18 mouse cellular contexts compared by ENCODE assay signal in genomic region chr13:5433652-5434051, GRCm38 (mm10).
DNase-seq lines count a peak whose midpoint lies in the region; ATAC-seq and TF ChIP-seq lines count a peak whose summit lies in the region.
"Had no signal": no experiment of that assay in that cellular context is flagged by ENCODE, and none has a peak within 500 bp of the region (broad histone marks: within the 10 kb centered on the region; RNA-seq: fewer than 3 reads in every experiment).

No protein-coding gene starts in this region.

- 0 out of 2 replicates have a peak, but pooled peaks cover 3% of the 10 kb centered on the region for H3K9me3 ChIP-seq in midbrain, embryonic 12.5 days
- no peaks in the 10 kb centered on the region for H3K9me3 ChIP-seq in midbrain, embryonic 16.5 days (replicated peaks; ENCODE audit: control insufficient read depth, low read length, poor library complexity, severe bottlenecking)
- H3K9me3 ChIP-seq: G1E had no signal

- DNase-seq in heart, adult 2 months: no peak
- no peak for DNase-seq in heart, adult 8-10 months (ENCODE audit: low spot score)
- DNase-seq in embryo, embryonic 10.5 days (ENCODE audit: low spot score): peak; percentile 38
- peak; percentile 1 for DNase-seq in left cerebral cortex, postnatal 4 days
- DNase-seq in thymus, postnatal 4 days: no peak
- DNase-seq: adrenal gland, adult 8-10 months; cerebellum, adult 9-11 months; heart, postnatal 36 days; kidney, adult 9 months; lung, embryonic 14.5 days had no signal

- peaks cover 5% of the 10 kb centered on the region for H3K4me1 ChIP-seq in heart, adult 2 months (ENCODE audit: control insufficient read depth, insufficient read depth, low read length)
- H3K4me1 ChIP-seq in midbrain, embryonic 12.5 days: no peaks in the 10 kb centered on the region
- H3K4me1 ChIP-seq in midbrain, embryonic 16.5 days (ENCODE audit: control insufficient read depth, insufficient read depth, low read length): no peaks in the 10 kb centered on the region

- no peak for TF ChIP-seq CTCF in heart, adult 2 months (IDR thresholded peaks at IDR 0.05)

- no peak overlapping the region for H3K4me3 ChIP-seq in heart, adult 2 months
- H3K4me3 ChIP-seq in midbrain, embryonic 12.5 days: no peak overlapping the region
- H3K4me3 ChIP-seq in midbrain, embryonic 16.5 days (ENCODE audit: low read depth, low read length): no peak overlapping the region
- H3K4me3 ChIP-seq: embryonic facial prominence, embryonic 12.5 days had no signal

- no peaks in the 10 kb centered on the region for H3K79me2 ChIP-seq in heart, adult 2 months (replicated peaks; ENCODE audit: control insufficient read depth, insufficient read depth, low read length)

- peaks cover 6% of the 10 kb centered on the region for H3K36me3 ChIP-seq in heart, adult 2 months (ENCODE audit: control insufficient read depth, insufficient read depth, low read length)
- no peaks in the 10 kb centered on the region for H3K36me3 ChIP-seq in midbrain, embryonic 12.5 days
- no peaks in the 10 kb centered on the region for H3K36me3 ChIP-seq in midbrain, embryonic 16.5 days (ENCODE audit: control insufficient read depth, insufficient read depth, low read length)
- H3K36me3 ChIP-seq: embryonic facial prominence, embryonic 12.5 days; G1E had no signal

- intact Hi-C loops in heart, adult 2 months (cut with DNase I): no loop called here
- intact Hi-C loops in left cerebral cortex, postnatal 4 days (cut with DNase I): no loop called here

- no peak overlapping the region for H3K9ac ChIP-seq in heart, adult 2 months (ENCODE audit: low read depth, low read length)
- H3K9ac ChIP-seq in midbrain, embryonic 12.5 days (replicated peaks): no peak overlapping the region
- H3K9ac ChIP-seq in midbrain, embryonic 16.5 days (ENCODE audit: low read depth, low read length): no peak overlapping the region
- H3K9ac ChIP-seq: embryonic facial prominence, embryonic 12.5 days; lung, embryonic 14.5 days had no signal

- H3K27me3 ChIP-seq in heart, adult 2 months (ENCODE audit: control insufficient read depth, insufficient read depth, low read length): no peaks in the 10 kb centered on the region
- no peaks in the 10 kb centered on the region for H3K27me3 ChIP-seq in midbrain, embryonic 12.5 days
- H3K27me3 ChIP-seq in midbrain, embryonic 16.5 days (ENCODE audit: control insufficient read depth, insufficient read depth, low read depth, low read length): no peaks in the 10 kb centered on the region
- H3K27me3 ChIP-seq: embryonic facial prominence, embryonic 12.5 days had no signal

- 0 out of 2 replicates have a peak, but pooled peaks have one; percentile 27 for ATAC-seq in midbrain, embryonic 12.5 days (ENCODE audit: low FRiP score, low read depth)
- no peak for ATAC-seq in midbrain, embryonic 16.5 days
- ATAC-seq: inflammation-experienced regulatory T-cells, adult 6 months had no signal

- TF ChIP-seq EP300 in heart, adult 2 months (IDR thresholded peaks at IDR 0.05; ENCODE audit: insufficient read depth, low read depth, low read length): no peak

- 50% methylated on average over 1 of the region's 1 CpGs for WGBS in heart, adult 2 months
- 37% methylated on average over 1 of the region's 1 CpGs for WGBS in midbrain, embryonic 12.5 days
- WGBS in midbrain, embryonic 16.5 days: 68% methylated on average over 1 of the region's 1 CpGs

- no peak overlapping the region for H3K4me2 ChIP-seq in midbrain, embryonic 12.5 days (replicated peaks)
- no peak overlapping the region for H3K4me2 ChIP-seq in midbrain, embryonic 16.5 days (ENCODE audit: low read length)
- H3K4me2 ChIP-seq: embryonic facial prominence, embryonic 12.5 days; heart, embryonic 11.5 days; liver, embryonic 11.5 days; lung, embryonic 14.5 days had no signal

- peak overlapping the region; percentile 87 for H3K27ac ChIP-seq in heart, adult 2 months
- H3K27ac ChIP-seq in midbrain, embryonic 12.5 days (replicated peaks): no peak overlapping the region
- no peak overlapping the region for H3K27ac ChIP-seq in midbrain, embryonic 16.5 days (ENCODE audit: low read length)
- H3K27ac ChIP-seq: embryonic facial prominence, embryonic 12.5 days; stomach, postnatal 0 days had no signal

- no peak for TF ChIP-seq POLR2A in heart, adult 2 months (IDR thresholded peaks at IDR 0.05; ENCODE audit: insufficient read depth, low read depth, low read length)

Comparison
In these comparisons a context has a peak if more than half of its experiments do, and no peak if none do; other contexts are left out.
1. DNase-seq: peak in embryo, embryonic 10.5 days (single experiment) and left cerebral cortex, postnatal 4 days (single experiment); none in heart, adult 2 months (0 of 2), heart, adult 8-10 months (single experiment) and thymus, postnatal 4 days (single experiment).